ENCODE assay signal across 11 mouse cellular contexts in genomic region chr1:91240685-91241084, GRCm38 (mm10). TPM values are rescaled to one million over a fixed set of nuclear protein-coding genes. Genes with fewer than 3 reads are reported as not detected.
DNase-seq lines count a peak whose midpoint lies in the region; ATAC-seq lines count a peak whose summit lies in the region.
"Had no signal": no experiment of that assay in that cellular context is flagged by ENCODE, and none has a peak within 500 bp of the region (broad histone marks: within the 10 kb centered on the region; RNA-seq: fewer than 3 reads in every experiment).

No protein-coding gene starts in this region.

- no peaks in the 10 kb centered on the region for H3K36me3 ChIP-seq in liver, embryonic 13.5 days
- no peaks in the 10 kb centered on the region for H3K36me3 ChIP-seq in liver, embryonic 11.5 days (ENCODE audit: control insufficient read depth, insufficient read depth, low read length)
- H3K36me3 ChIP-seq in forebrain, embryonic 14.5 days (ENCODE audit: control insufficient read depth, insufficient read depth, low read length), result no peaks in the 10 kb centered on the region
- H3K36me3 ChIP-seq: G1E had no signal

- WGBS in liver, embryonic 13.5 days (ENCODE audit: insufficient replicate concordance), result 55% methylated on average over 1 of the region's 1 CpGs
- WGBS in liver, embryonic 11.5 days, result 76% methylated on average over 1 of the region's 1 CpGs
- 85% methylated on average over 1 of the region's 1 CpGs for WGBS in forebrain, embryonic 14.5 days

- peak; percentile 50 for ATAC-seq in liver, embryonic 13.5 days (ENCODE audit: low read depth)
- ATAC-seq in liver, embryonic 11.5 days (replicated peaks; ENCODE audit: low FRiP score), result no peak
- ATAC-seq in erythroid progenitor cell, adult 5-6 weeks (replicated peaks; ENCODE audit: low FRiP score, poor library complexity, severe bottlenecking), result peak; percentile 49; the same call in 1 of the 2 replicates
- no peak for ATAC-seq in forebrain, embryonic 14.5 days

- no peak overlapping the region for H3K4me3 ChIP-seq in liver, embryonic 13.5 days (replicated peaks)
- H3K4me3 ChIP-seq in liver, embryonic 11.5 days (ENCODE audit: low read depth, low read length), result no peak overlapping the region
- H3K4me3 ChIP-seq in forebrain, embryonic 14.5 days (ENCODE audit: low read depth, low read length), result no peak overlapping the region

- no peak overlapping the region for H3K4me2 ChIP-seq in liver, embryonic 13.5 days
- no peak overlapping the region for H3K4me2 ChIP-seq in liver, embryonic 11.5 days
- no peak overlapping the region for H3K4me2 ChIP-seq in forebrain, embryonic 14.5 days (ENCODE audit: low read length)

- H3K27ac ChIP-seq in liver, embryonic 13.5 days, result no peak overlapping the region
- no peak overlapping the region for H3K27ac ChIP-seq in liver, embryonic 11.5 days (ENCODE audit: low read depth, low read length)
- H3K27ac ChIP-seq in forebrain, embryonic 14.5 days (ENCODE audit: low read depth, low read length), result no peak overlapping the region

- no peak for DNase-seq in liver, embryonic 13.5 days
- DNase-seq in liver, embryonic 11.5 days (ENCODE audit: low spot score), result no peak
- DNase-seq in ZHBTc4 (ENCODE audit: low read depth, low spot score), result peak; percentile 38
- peak; percentile 85 for DNase-seq in lung, postnatal 36 days
- no peak for DNase-seq in cerebellum, adult 9-11 months
- DNase-seq in thymus, postnatal 4 days, result no peak
- no peak for DNase-seq in forebrain, embryonic 14.5 days (ENCODE audit: low spot score)
- DNase-seq: cerebellum, adult 2 months; retina, postnatal 1 day had no signal

- H3K4me1 ChIP-seq in liver, embryonic 13.5 days (replicated peaks), result peaks cover 18% of the 10 kb centered on the region
- H3K4me1 ChIP-seq in liver, embryonic 11.5 days (replicated peaks; ENCODE audit: control insufficient read depth, insufficient read depth, low read length), result peaks cover 5% of the 10 kb centered on the region; the same call in 1 of the 2 replicates
- H3K4me1 ChIP-seq in forebrain, embryonic 14.5 days (ENCODE audit: control insufficient read depth, insufficient read depth, low read length), result no peaks in the 10 kb centered on the region

- no peaks in the 10 kb centered on the region for H3K27me3 ChIP-seq in liver, embryonic 13.5 days
- no peaks in the 10 kb centered on the region for H3K27me3 ChIP-seq in liver, embryonic 11.5 days (replicated peaks; ENCODE audit: control insufficient read depth, insufficient read depth, low read length)
- H3K27me3 ChIP-seq in forebrain, embryonic 14.5 days (replicated peaks; ENCODE audit: control insufficient read depth, insufficient read depth, low read length), result no peaks in the 10 kb centered on the region

- no peak overlapping the region for H3K9ac ChIP-seq in liver, embryonic 13.5 days
- no peak overlapping the region for H3K9ac ChIP-seq in liver, embryonic 11.5 days (ENCODE audit: low read depth, low read length)
- no peak overlapping the region for H3K9ac ChIP-seq in forebrain, embryonic 14.5 days (ENCODE audit: low read length)

- H3K9me3 ChIP-seq in liver, embryonic 13.5 days (replicated peaks), result no peaks in the 10 kb centered on the region
- H3K9me3 ChIP-seq in liver, embryonic 11.5 days (ENCODE audit: control insufficient read depth, low read length), result no peaks in the 10 kb centered on the region
- no peaks in the 10 kb centered on the region for H3K9me3 ChIP-seq in forebrain, embryonic 14.5 days (replicated peaks; ENCODE audit: control insufficient read depth, low read length)
- H3K9me3 ChIP-seq: G1E had no signal

RNA-seq across cellular contexts. Expression of gene Ube2f, which starts 9.4 kb away (rescaled TPM):
- 71.1 and 77.5 TPM in 2 replicates for polyA plus RNA-seq in liver, embryonic 13.5 days (2015; fragmentation: Nextera tagmentation; extraction: Ambion mirVana)
- polyA plus RNA-seq in liver, embryonic 11.5 days (2014; fragmentation: Nextera tagmentation; extraction: Ambion mirVana), result 78.5 and 81.4 TPM in 2 replicates
- 46.9 and 60.8 TPM in 2 replicates for total RNA-seq in erythroid progenitor cell, adult 5-6 weeks (2015; ENCODE audit: low replicate concordance)
- 11.9 and 48.8 TPM in 2 replicates for total RNA-seq in erythroid progenitor cell, adult 5-6 weeks (2017; ENCODE audit: low replicate concordance)
- polyA plus RNA-seq in forebrain, embryonic 14.5 days (2014; fragmentation: Nextera tagmentation; extraction: Ambion mirVana), result 73.0 and 78.8 TPM in 2 replicates

RNA-seq across cellular contexts. Expression of gene Scly, which starts 57.5 kb away (rescaled TPM):
- polyA plus RNA-seq in liver, embryonic 13.5 days (2015; fragmentation: Nextera tagmentation; extraction: Ambion mirVana), result 24.9 and 30.1 TPM in 2 replicates
- 36.9 and 37.0 TPM in 2 replicates for polyA plus RNA-seq in liver, embryonic 11.5 days (2014; fragmentation: Nextera tagmentation; extraction: Ambion mirVana)
- 27.0 and 42.3 TPM in 2 replicates for total RNA-seq in erythroid progenitor cell, adult 5-6 weeks (2015; ENCODE audit: low replicate concordance)
- total RNA-seq in erythroid progenitor cell, adult 5-6 weeks (2017; ENCODE audit: low replicate concordance), result 39.7 and 51.1 TPM in 2 replicates
- 6.3 and 7.3 TPM in 2 replicates for polyA plus RNA-seq in forebrain, embryonic 14.5 days (2014; fragmentation: Nextera tagmentation; extraction: Ambion mirVana)

Comparison
In these comparisons a context has a peak if more than half of its experiments do, and no peak if none do; other contexts are left out.
1. ATAC-seq: peak in liver, embryonic 13.5 days (single experiment) and erythroid progenitor cell, adult 5-6 weeks (single experiment); none in liver, embryonic 11.5 days (single experiment) and forebrain, embryonic 14.5 days (single experiment).
2. DNase-seq: peak in ZHBTc4 (single experiment) and lung, postnatal 36 days (single experiment); none in liver, embryonic 13.5 days (single experiment), liver, embryonic 11.5 days (single experiment), cerebellum, adult 9-11 months (single experiment), thymus, postnatal 4 days (single experiment) and forebrain, embryonic 14.5 days (single experiment).